Mouse (Mus musculus): Measurements from ENCODE around the gene A030005K14Rik.

Gene A030005K14Rik

DNA sequence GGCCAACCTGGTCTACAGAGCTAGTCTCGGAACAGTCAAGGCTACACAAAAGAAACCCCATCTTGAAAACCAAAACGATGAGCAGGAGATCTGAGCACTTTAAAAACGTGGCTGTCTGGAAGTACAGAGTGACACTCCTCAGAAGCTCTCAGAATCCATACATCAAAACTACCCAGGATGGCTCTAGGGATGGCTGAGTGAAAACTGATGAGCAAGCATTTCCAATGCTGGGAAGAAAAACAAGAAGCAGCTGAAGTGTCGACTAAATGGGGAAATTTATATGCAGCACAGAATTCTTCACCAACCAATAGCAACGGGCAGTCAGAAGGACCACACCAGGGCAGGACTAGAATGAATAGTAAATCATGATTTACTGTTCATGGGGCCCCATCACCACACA, 24.7 kb downstream of the A030005K14Rik start:
- no peak for DNase-seq

DNA sequence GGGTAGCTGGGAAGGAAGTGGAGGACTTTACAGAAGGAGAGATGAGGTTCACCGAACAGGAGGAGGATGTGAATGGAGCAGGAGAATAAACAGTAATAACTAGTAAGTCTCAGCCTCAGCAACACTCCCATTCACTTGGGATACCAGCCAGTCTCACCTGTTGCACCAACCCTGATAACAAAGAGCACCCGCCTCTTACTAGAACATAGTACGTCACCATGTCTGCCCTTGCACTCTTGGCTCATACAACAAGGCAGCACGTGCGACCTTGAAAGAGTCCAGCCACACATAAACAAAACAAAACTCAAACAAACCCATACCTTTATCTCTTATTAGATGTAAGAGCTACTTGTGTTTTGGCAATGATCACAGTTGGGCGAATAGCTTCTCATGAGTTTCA, 26.7 kb downstream of the A030005K14Rik start:
- no peak for DNase-seq

DNA sequence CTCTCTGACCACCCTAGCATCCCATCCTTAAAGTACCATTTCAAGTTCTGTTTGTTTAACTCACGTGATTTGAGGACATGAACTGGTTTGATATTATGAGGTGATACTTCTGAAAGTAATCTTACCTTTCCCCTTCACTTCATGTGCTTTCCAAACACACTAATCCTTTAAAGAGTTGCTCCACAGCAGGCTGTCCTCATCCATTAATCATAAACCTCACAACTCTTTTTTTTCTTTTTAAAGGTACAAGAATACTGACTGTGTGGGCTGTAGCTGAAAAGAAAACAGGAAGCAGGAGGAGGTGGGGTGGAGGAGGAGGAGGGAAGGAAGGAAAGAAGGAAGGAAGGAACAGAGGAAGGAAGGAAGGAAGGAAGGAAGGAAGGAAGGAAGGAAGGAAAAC, 27.2 kb downstream of the A030005K14Rik start:
- DNase-seq = no peak

DNA sequence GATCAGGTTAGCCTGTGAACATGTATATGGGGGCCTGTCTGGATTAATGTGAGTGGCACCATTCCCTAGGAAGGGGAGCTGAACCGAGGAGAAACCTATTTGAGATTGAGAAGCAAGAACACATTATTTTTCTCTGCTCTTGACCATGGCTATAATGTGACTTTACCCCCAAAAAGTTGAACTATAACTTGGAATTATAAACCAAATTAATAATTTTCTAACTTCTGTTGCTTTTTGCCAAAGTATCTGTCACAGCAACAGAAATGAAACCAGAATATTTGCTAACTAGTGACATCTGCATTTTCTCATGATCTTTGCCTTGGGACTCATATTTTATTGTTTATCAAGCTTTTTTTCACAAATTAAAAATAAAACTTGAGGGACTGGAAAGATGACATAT, 42.6 kb downstream of the A030005K14Rik start:
- no peak for DNase-seq

DNA sequence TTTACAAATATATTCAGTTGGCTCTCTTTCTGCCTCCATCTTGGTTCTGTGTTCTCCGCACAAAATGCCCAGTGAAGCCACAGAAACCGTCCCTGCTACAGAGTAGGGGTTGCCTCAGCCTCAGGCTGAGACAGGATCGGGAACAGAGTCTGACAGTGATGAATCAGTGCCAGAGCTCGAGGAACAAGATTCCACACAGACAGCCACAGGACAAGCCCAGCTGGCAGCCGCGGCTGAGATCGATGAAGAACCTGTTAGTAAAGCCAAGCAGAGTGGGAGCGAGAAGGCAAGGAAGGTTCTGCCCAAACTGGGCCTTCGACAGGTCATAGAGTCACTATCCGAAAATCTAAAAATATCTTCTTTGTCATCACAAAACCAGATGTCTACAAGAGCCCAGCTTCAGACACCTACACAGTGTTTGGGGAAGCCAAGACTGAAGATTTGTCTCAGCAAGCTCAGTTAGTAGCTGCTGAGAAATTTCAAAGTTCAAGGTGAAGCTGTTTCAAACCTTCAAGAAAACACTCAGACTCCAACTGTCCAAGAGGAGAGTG, 43.8 kb downstream of the A030005K14Rik start:
- no peak for DNase-seq

DNA sequence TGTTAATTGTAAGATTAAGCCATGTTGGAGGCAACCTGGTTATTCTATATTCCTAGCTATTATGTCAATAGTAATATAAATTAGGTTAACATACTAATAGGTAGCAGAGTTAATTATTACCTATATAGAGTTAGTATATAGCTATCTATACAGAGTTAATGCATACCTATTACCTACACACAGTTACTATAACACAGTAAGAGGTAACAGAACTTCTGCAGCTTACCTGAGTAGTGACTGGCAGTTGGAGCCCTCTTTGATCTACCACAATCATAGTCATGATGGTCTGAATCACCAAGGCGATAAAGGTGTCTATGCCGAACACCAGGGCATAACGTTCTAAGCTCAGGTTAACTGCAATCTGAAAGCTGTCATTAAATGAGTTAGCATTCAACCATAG, 44.7 kb downstream of the A030005K14Rik start:
- DNase-seq = no peak
